ENCODE assay signal across 11 mouse cellular contexts in genomic region chr2:158122814-158123213, GRCm38 (mm10). TPM values are rescaled to one million over a fixed set of nuclear protein-coding genes. Genes with fewer than 3 reads are reported as not detected.
DNase-seq lines count a peak whose midpoint lies in the region; ATAC-seq and TF ChIP-seq lines count a peak whose summit lies in the region.
"Had no signal": no experiment of that assay in that cellular context is flagged by ENCODE, and none has a peak within 500 bp of the region (broad histone marks: within the 10 kb centered on the region; RNA-seq: fewer than 3 reads in every experiment).

No protein-coding gene starts in this region.

- no peak overlapping the region for H3K4me3 ChIP-seq in kidney, embryonic 14.5 days (ENCODE audit: low read length)
- H3K4me3 ChIP-seq in lung, embryonic 16.5 days (ENCODE audit: low read length): no peak overlapping the region
- no peak overlapping the region for H3K4me3 ChIP-seq in forebrain, postnatal 0 days (ENCODE audit: low read depth, low read length)
- H3K4me3 ChIP-seq: myocyte had no signal

- H3K27me3 ChIP-seq in kidney, embryonic 14.5 days (ENCODE audit: control insufficient read depth, insufficient read depth, low read length): no peaks in the 10 kb centered on the region
- no peaks in the 10 kb centered on the region for H3K27me3 ChIP-seq in lung, embryonic 16.5 days (ENCODE audit: control insufficient read depth, insufficient read depth, low read depth, low read length)
- H3K27me3 ChIP-seq in forebrain, postnatal 0 days (ENCODE audit: insufficient read depth, low read length): no peaks in the 10 kb centered on the region

- no peak for TF ChIP-seq CTCF in forebrain, postnatal 0 days (IDR thresholded peaks at IDR 0.05; ENCODE audit: low read depth)

- intact Hi-C loops in heart, postnatal 14 days (cut with DNase I): no loop called here

- H3K9ac ChIP-seq in kidney, embryonic 14.5 days (ENCODE audit: low read depth, low read length): no peak overlapping the region
- no peak overlapping the region for H3K9ac ChIP-seq in lung, embryonic 16.5 days (ENCODE audit: low read length)
- H3K9ac ChIP-seq in forebrain, postnatal 0 days: no peak overlapping the region

- peaks cover 11% of the 10 kb centered on the region for H3K36me3 ChIP-seq in kidney, embryonic 14.5 days (ENCODE audit: control insufficient read depth, insufficient read depth, low read length)
- peaks cover 36% of the 10 kb centered on the region for H3K36me3 ChIP-seq in lung, embryonic 16.5 days (ENCODE audit: control insufficient read depth, insufficient read depth, low read length)
- no peaks in the 10 kb centered on the region for H3K36me3 ChIP-seq in forebrain, postnatal 0 days (ENCODE audit: insufficient read depth)

- peak; percentile 73 for DNase-seq in kidney, adult 18-20 months
- DNase-seq in heart, adult 18-20 months: peak; percentile 89 to 90
- DNase-seq in heart, postnatal 14 days: peak; percentile 70 to 85
- no peak for DNase-seq in forebrain, postnatal 0 days
- DNase-seq in layer of hippocampus, postnatal 10 days (ENCODE audit: low spot score in 2 of 2): no peak
- DNase-seq in right cerebral cortex, postnatal 4 days: no peak
- DNase-seq: cerebellum, postnatal 36 days; retina, postnatal 1 day had no signal

- no peak for ATAC-seq in kidney, embryonic 14.5 days (ENCODE audit: low FRiP score, low TSS enrichment)
- no peak for ATAC-seq in lung, embryonic 16.5 days (ENCODE audit: low read depth)
- ATAC-seq in forebrain, postnatal 0 days: no peak

- H3K9me3 ChIP-seq in kidney, embryonic 14.5 days (ENCODE audit: control insufficient read depth, low read length): no peaks in the 10 kb centered on the region
- H3K9me3 ChIP-seq in lung, embryonic 16.5 days (ENCODE audit: control insufficient read depth, low read length): no peaks in the 10 kb centered on the region
- H3K9me3 ChIP-seq in forebrain, postnatal 0 days (ENCODE audit: low read length): no peaks in the 10 kb centered on the region

- no peak overlapping the region for H3K27ac ChIP-seq in kidney, embryonic 14.5 days (ENCODE audit: low read depth, low read length)
- H3K27ac ChIP-seq in lung, embryonic 16.5 days (ENCODE audit: low read length): peak overlapping the region; percentile 80
- H3K27ac ChIP-seq in forebrain, postnatal 0 days (ENCODE audit: low read depth, low read length): no peak overlapping the region

- 86% methylated on average over 6 of the region's 6 CpGs for WGBS in kidney, embryonic 14.5 days
- WGBS in lung, embryonic 16.5 days: 73% methylated on average over 6 of the region's 6 CpGs
- WGBS in forebrain, postnatal 0 days: 70% methylated on average over 6 of the region's 6 CpGs

- H3K4me1 ChIP-seq in kidney, embryonic 14.5 days (ENCODE audit: control insufficient read depth, insufficient read depth, low read length): peaks cover 9% of the 10 kb centered on the region; the same call in 1 of the 2 replicates
- H3K4me1 ChIP-seq in lung, embryonic 16.5 days (replicated peaks; ENCODE audit: control insufficient read depth, insufficient read depth, low read length): peaks cover 21% of the 10 kb centered on the region
- H3K4me1 ChIP-seq in forebrain, postnatal 0 days (ENCODE audit: insufficient read depth): no peaks in the 10 kb centered on the region

- no peak overlapping the region for H3K4me2 ChIP-seq in kidney, embryonic 14.5 days (replicated peaks; ENCODE audit: low read depth, low read length)
- H3K4me2 ChIP-seq in lung, embryonic 16.5 days (ENCODE audit: low read depth, low read length): no peak overlapping the region
- no peak overlapping the region for H3K4me2 ChIP-seq in forebrain, postnatal 0 days (ENCODE audit: low read depth)

RNA-seq across cellular contexts. Expression of gene Tgm2, which starts 23.4 kb away (rescaled TPM):
- 15.3 and 17.3 TPM in 2 replicates for polyA plus RNA-seq in kidney, embryonic 14.5 days (2014; fragmentation: Nextera tagmentation; extraction: Ambion mirVana)
- 100 to 1,000 TPM; 247 to 266 TPM for total RNA-seq in heart, adult 18-20 months (2021)
- 100 to 1,000 TPM; 181 to 209 TPM for total RNA-seq in heart, postnatal 14 days (2021)
- polyA plus RNA-seq in lung, embryonic 16.5 days (2015; fragmentation: Nextera tagmentation; extraction: Ambion mirVana): 75.8 and 81.6 TPM in 2 replicates
- 9.1 and 13.0 TPM in 2 replicates for total RNA-seq in forebrain, postnatal 0 days (2014; rRNA removed)
- polyA plus RNA-seq in forebrain, postnatal 0 days (2015; fragmentation: Nextera tagmentation; extraction: Ambion mirVana): 6.1 TPM in 2 replicates
- total RNA-seq in layer of hippocampus, postnatal 10 days (2021): 1 to 10 TPM; 5.7 to 6.8 TPM

Comparison
In these comparisons a context has a peak if more than half of its experiments do, and no peak if none do; other contexts are left out.
1. DNase-seq: peak in kidney, adult 18-20 months (single experiment), heart, adult 18-20 months (2 of 2) and heart, postnatal 14 days (2 of 2); none in forebrain, postnatal 0 days (single experiment), layer of hippocampus, postnatal 10 days (0 of 2) and right cerebral cortex, postnatal 4 days (single experiment).
2. RNA of gene Tgm2, which starts 23.4 kb away (total RNA-seq): 247 to 266 TPM in heart, adult 18-20 months and 181 to 209 TPM in heart, postnatal 14 days; 9.1 to 13.0 TPM in forebrain, postnatal 0 days and 5.7 to 6.8 TPM in layer of hippocampus, postnatal 10 days; every median in the first group is over 10 times any median in the second.